Mouse (Mus musculus): ENCODE measurements around the gene Emg1.

GRCm38 (mm10) chr6:124689011-124689410, 23.0 kb downstream of the Emg1 start:
- no peak for TF ChIP-seq POLR2A (IDR thresholded peaks at IDR 0.05; ENCODE audit: borderline replicate concordance, control insufficient read depth, low read depth, low read length)
- no peak for TF ChIP-seq CTCF (IDR thresholded peaks at IDR 0.05; ENCODE audit: control insufficient read depth, insufficient read depth, low read length)
